Mouse (Mus musculus) limb, embryonic 13.5 days (tissue): ENCODE data around the gene Ptbp1. TPM values are rescaled to one million over a fixed set of nuclear protein-coding genes. Genes with fewer than 3 reads are reported as not detected.

Experiments used
- ATAC-seq: fragments of 200-750 bp; cut with Nextera tagmentation; 2 replicates; pipeline ENCODE4 v1.8.0; 2017; ENCODE audit warnings: low read depth, moderate number of reproducible peaks, moderate TSS enrichment; ENCODE audit not compliant: low FRiP score
- H3K27ac ChIP-seq: fragments of 300-500 bp; sonication (generic); 2 replicates; pipeline ENCODE4 v1.5.1; 2015; ENCODE audit warnings: inconsistent platforms, mild to moderate bottlenecking, moderate library complexity
- H3K27me3 ChIP-seq: fragments of 300-500 bp; sonication (generic); 2 replicates; pipeline ENCODE4 v1.6.1; 2015; ENCODE audit warnings: mild to moderate bottlenecking, inconsistent platforms
- H3K36me3 ChIP-seq: fragments of 300-500 bp; sonication (generic); 2 replicates; pipeline ENCODE4 v1.6.1; 2015; ENCODE audit warnings: inconsistent platforms, mild to moderate bottlenecking, moderate library complexity
- H3K4me1 ChIP-seq: fragments of 300-500 bp; sonication (generic); 2 replicates; pipeline ENCODE4 v1.6.1; 2015; ENCODE audit warnings: inconsistent platforms
- H3K4me2 ChIP-seq: fragments of 300-500 bp; sonication (generic); replicated peaks from 2 replicates; pipeline ENCODE4 v1.6.1; 2015; ENCODE audit warnings: inconsistent platforms, mild to moderate bottlenecking, moderate library complexity
- H3K4me3 ChIP-seq: fragments of 300-500 bp; sonication (generic); 2 replicates; pipeline ENCODE4 v1.5.1; 2015; ENCODE audit warnings: moderate library complexity, mild to moderate bottlenecking, inconsistent platforms
- H3K9ac ChIP-seq: fragments of 300-500 bp; sonication (generic); 2 replicates; pipeline ENCODE4 v1.6.1; 2015; ENCODE audit warnings: mild to moderate bottlenecking, inconsistent platforms
- H3K9me3 ChIP-seq: fragments of 300-500 bp; sonication (generic); 2 replicates; pipeline ENCODE4 v1.6.1; 2016; ENCODE audit warnings: inconsistent platforms
- WGBS: fragments of 180-500 bp; shearing (Covaris S2); methylation state at CpG from one replicate; pipeline ENCODE4 v1.1.7; 2015; 5-methylcytosine and 5-hydroxymethylcytosine counted together
- polyA plus RNA-seq: library from polyadenylated mRNA; unstranded; fragments of >200 nt; fragmentation: Nextera tagmentation; extraction: Ambion mirVana; gene quantifications from 2 replicates; pipeline ENCODE4 v1.2.1, GENCODE M21; 2015

Gene Ptbp1
- polyA plus RNA-seq, 1 experiment from 2014 or later, result 366 TPM

DNA sequence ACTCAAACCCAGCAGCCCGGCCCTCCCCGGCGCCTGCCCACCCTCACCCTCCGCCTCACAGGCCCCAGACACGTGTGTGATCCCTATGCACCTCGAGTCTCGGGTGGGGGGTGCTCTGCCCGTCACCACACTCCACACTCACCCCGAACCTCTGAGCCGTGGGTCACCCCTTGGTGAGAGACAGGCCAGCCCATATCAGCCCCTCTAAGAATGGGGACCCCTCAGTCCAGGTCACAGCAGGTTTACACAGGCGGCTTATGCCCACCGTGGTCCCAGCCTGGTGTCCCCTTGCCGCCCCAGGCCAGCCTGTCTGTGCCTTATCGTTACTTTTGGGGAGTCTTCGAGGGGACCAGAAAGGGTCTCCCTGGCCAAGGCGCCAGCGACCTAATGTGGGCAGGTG, 34.6 kb upstream of the Ptbp1 start:
- WGBS, result 90% methylated on average over 17 of the region's 17 CpGs
- Histone ChIP-seq H3K9me3 (no peaks in the 10 kb centered on the region), H3K4me2 (no peak overlapping the region), H3K9ac (no peak overlapping the region), H3K4me3 (no peak overlapping the region), H3K27ac (no peak overlapping the region), H3K36me3 (peaks cover 52% of the 10 kb centered on the region), H3K4me1 (peaks cover 21% of the 10 kb centered on the region), H3K27me3 (no peaks in the 10 kb centered on the region)
- no peak for ATAC-seq

DNA sequence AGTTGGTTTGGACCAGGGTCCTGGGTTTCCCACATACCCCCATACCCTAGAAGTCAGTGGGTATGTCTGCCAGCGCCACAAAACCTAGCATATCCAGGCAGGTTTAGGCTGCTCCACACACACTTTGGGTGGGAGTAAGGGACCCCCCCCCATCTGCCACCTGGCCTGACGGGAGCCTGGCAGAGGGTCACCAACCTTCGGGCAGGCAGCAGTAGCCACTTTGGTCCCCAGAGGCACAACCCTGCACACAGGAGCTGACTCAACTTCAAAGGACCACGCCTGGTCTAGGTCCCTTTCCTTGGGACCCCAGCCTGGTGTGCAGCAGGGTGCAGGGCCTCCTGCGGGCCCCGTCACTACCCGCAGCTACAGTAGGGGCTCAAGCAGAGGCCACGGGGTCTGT, 34.0 kb upstream of the Ptbp1 start:
- Histone ChIP-seq H3K9me3 (no peaks in the 10 kb centered on the region), H3K36me3 (peaks cover 46% of the 10 kb centered on the region), H3K27ac (no peak overlapping the region), H3K4me1 (peaks cover 21% of the 10 kb centered on the region), H3K27me3 (no peaks in the 10 kb centered on the region), H3K9ac (no peak overlapping the region), H3K4me3 (no peak overlapping the region), H3K4me2 (no peak overlapping the region)
- 81% methylated on average over 8 of the region's 8 CpGs for WGBS
- no peak for ATAC-seq

- no peak within 1 kb of the TSS for H3K27ac ChIP-seq
- H3K27me3 ChIP-seq, result no peaks in the 10 kb centered on the region
- peaks cover 21% of the 10 kb centered on the region for H3K4me1 ChIP-seq
- no peaks in the 10 kb centered on the region for H3K9me3 ChIP-seq
- H3K4me2 ChIP-seq, result no peak within 1 kb of the TSS
- ATAC-seq, result no peak
- no peak within 1 kb of the TSS for H3K9ac ChIP-seq
- peaks cover 41% of the 10 kb centered on the region for H3K36me3 ChIP-seq
- WGBS, result 57% methylated on average over 11 of the region's 11 CpGs
- H3K4me3 ChIP-seq, result no peak within 1 kb of the TSS
Measured at GRCm38 (mm10) chr10:79820782-79821181, 33.4 kb upstream of the Ptbp1 start, which contains the start of gene Misp. Gene Misp (plus strand): TSS chr10:79820989.

DNA sequence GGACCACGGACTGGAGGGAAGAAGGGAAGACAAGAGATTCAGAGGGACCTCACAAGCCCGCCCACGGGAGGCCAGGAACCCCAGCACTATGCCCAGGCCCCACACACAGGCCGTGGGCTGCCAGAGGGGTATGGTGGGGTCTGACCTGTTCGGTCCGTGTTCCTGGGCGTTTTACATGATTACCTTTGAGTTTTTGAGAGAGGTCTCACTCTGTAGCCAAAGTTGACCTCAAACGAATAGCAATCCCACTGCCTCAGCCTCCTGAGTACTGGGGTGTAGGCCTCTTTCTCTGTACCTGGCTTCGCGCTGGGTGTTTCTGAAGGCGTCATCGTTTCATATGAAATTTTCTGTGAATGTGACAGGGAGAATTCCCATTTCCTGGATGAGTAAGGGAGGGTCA, 32.5 kb upstream of the Ptbp1 start:
- 86% methylated on average over 12 of the region's 12 CpGs for WGBS
- no peak overlapping the region for H3K9ac ChIP-seq
- no peak overlapping the region for H3K27ac ChIP-seq
- no peaks in the 10 kb centered on the region for H3K9me3 ChIP-seq
- H3K4me1 ChIP-seq, result peaks cover 21% of the 10 kb centered on the region
- ATAC-seq, result no peak
- H3K36me3 ChIP-seq, result peaks cover 31% of the 10 kb centered on the region
- no peaks in the 10 kb centered on the region for H3K27me3 ChIP-seq
- no peak overlapping the region for H3K4me3 ChIP-seq
- no peak overlapping the region for H3K4me2 ChIP-seq

- Histone ChIP-seq H3K27ac (no peak overlapping the region), H3K27me3 (no peaks in the 10 kb centered on the region), H3K4me3 (no peak overlapping the region), H3K4me1 (peaks cover 21% of the 10 kb centered on the region), H3K4me2 (peak overlapping the region; percentile 45), H3K9ac (peak overlapping the region; percentile 58), H3K9me3 (no peaks in the 10 kb centered on the region), H3K36me3 (peaks cover 25% of the 10 kb centered on the region)
- 31% methylated on average over 17 of the region's 17 CpGs for WGBS
- peak; percentile 17; the same call in 1 of the 2 replicates for ATAC-seq
Measured at GRCm38 (mm10) chr10:79822372-79822771, 31.9 kb upstream of the Ptbp1 start.

DNA sequence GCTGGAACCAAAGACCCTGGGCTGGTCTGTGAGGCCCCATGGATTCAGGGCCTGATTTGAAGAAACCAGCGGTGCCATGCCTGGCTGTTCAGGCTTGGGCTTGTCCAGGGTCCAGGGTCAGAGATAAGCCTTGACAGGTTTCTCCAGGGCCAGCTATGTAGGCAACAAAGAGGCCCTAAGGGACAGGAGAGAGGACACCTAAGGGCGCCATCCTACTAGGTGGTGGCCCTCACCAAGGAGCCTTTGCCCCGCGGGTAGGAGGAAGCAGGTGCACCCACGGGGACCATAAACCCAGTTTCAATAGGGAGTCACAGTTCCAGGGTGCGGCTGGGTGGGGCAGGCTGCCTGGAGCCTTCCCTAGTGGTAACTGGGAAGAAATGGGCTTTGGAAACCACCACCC, 31.2 kb upstream of the Ptbp1 start:
- Histone ChIP-seq H3K27ac (peak overlapping the region; percentile 44; the same call in 1 of the 2 replicates), H3K4me1 (peaks cover 21% of the 10 kb centered on the region), H3K9me3 (no peaks in the 10 kb centered on the region), H3K36me3 (peaks cover 25% of the 10 kb centered on the region), H3K4me3 (no peak overlapping the region), H3K9ac (peak overlapping the region; percentile 2; the same call in 1 of the 2 replicates), H3K4me2 (no peak overlapping the region; the same call in 1 of the 2 replicates), H3K27me3 (no peaks in the 10 kb centered on the region)
- 70% methylated on average over 6 of the region's 6 CpGs for WGBS
- ATAC-seq, result no peak

DNA sequence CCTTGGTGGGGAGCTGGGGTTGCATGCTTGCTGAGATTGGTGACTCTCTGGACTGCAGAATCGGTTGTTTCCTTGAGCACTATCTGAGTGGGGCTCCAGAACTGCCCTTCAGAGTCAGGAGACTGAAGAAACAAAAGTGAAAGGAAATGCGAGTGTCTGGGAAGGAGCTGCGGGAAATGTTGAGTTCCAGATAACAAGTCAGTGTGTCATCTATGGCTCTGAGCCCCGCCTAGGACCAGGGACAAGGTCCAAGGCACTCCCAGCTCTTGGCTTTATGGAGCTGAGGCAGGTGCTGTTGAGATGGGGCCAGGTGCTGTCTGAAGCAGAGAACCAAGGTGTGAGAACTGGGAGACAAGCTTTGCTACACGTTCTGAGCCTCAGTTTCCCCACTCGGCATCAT, 29.8 kb upstream of the Ptbp1 start:
- 65% methylated on average over 6 of the region's 6 CpGs for WGBS
- no peak overlapping the region for H3K4me2 ChIP-seq
- no peak overlapping the region for H3K9ac ChIP-seq
- no peak overlapping the region for H3K4me3 ChIP-seq
- H3K4me1 ChIP-seq, result peaks cover 21% of the 10 kb centered on the region
- H3K9me3 ChIP-seq, result no peaks in the 10 kb centered on the region
- no peaks in the 10 kb centered on the region for H3K27me3 ChIP-seq
- H3K27ac ChIP-seq, result no peak overlapping the region
- H3K36me3 ChIP-seq, result peaks cover 17% of the 10 kb centered on the region
- no peak for ATAC-seq

DNA sequence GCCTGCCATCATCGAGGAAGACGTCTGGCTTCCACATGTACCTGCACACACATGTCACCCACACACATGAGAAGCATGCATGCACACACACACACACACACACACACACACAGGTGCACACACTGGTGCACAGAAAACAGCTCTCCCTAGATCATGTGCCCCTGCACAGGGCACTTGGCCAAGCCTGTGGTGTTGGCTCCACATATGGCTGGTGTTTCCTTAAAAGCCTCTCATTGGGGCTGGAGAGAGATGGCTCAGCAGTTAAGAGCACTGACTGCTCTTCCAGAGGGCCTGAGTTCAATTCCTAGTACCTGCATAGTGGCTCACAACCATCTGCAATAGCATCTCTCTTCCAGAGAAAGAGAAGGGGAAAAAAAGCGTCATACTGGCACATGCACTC, 22.6 kb upstream of the Ptbp1 start:
- Histone ChIP-seq H3K9me3 (no peaks in the 10 kb centered on the region), H3K4me1 (peaks cover 13% of the 10 kb centered on the region; the same call in 1 of the 2 replicates), H3K36me3 (no peaks in the 10 kb centered on the region), H3K27me3 (no peaks in the 10 kb centered on the region), H3K4me3 (no peak overlapping the region), H3K4me2 (no peak overlapping the region), H3K27ac (no peak overlapping the region), H3K9ac (no peak overlapping the region)
- WGBS, result 76% methylated on average over 3 of the region's 3 CpGs
- ATAC-seq, result no peak

DNA sequence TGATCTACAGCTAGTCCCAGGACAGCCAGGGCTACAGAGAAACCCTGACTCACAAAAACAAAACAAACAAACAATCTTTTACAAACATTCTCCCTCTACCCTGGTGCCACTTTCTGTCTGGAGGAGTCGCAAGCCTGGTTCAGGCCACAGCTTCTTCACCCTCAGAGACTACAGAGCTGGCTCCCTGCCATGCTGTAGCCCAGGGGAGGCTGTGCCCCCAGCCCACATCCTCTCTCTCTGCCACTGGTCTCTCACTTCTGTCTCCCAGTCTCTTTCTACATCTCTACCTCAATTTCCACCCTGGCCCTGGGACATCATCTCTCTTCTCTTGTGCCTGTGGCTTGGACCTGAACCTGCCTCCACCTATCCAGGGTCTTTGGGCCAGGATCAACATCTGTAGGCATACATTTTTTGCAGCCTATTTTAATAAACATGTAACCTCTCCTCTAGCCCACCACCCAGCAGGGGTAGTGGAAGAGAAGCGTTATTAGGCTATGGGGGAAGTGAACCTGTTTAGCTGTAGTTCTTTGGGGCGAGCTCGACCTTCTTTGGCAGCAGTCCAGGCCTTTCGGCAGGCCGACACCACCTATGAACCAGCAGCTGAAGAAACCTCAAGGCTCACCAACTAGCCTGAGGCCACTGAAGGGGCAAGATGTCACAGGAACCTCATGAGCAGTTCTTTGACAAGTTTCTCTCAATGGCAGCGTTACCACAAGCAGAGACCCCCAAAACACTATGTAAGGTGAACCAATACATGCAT, 22.0 kb upstream of the Ptbp1 start:
- no peak overlapping the region for H3K9ac ChIP-seq
- H3K4me1 ChIP-seq, result peaks cover 13% of the 10 kb centered on the region; the same call in 1 of the 2 replicates
- no peak overlapping the region for H3K27ac ChIP-seq
- H3K27me3 ChIP-seq, result no peaks in the 10 kb centered on the region
- WGBS, result 60% methylated on average over 7 of the region's 7 CpGs
- no peak overlapping the region for H3K4me2 ChIP-seq
- H3K9me3 ChIP-seq, result no peaks in the 10 kb centered on the region
- H3K4me3 ChIP-seq, result no peak overlapping the region
- no peaks in the 10 kb centered on the region for H3K36me3 ChIP-seq
- ATAC-seq, result no peak

GRCm38 (mm10) chr10:79832786-79833181, 21.4 kb upstream of the Ptbp1 start:
- Histone ChIP-seq H3K27me3 (no peaks in the 10 kb centered on the region), H3K36me3 (no peaks in the 10 kb centered on the region), H3K9me3 (no peaks in the 10 kb centered on the region), H3K9ac (no peak overlapping the region), H3K27ac (no peak overlapping the region), H3K4me1 (peaks cover 13% of the 10 kb centered on the region; the same call in 1 of the 2 replicates), H3K4me2 (no peak overlapping the region), H3K4me3 (no peak overlapping the region)
- WGBS, result 76% methylated on average over 9 of the region's 9 CpGs
- ATAC-seq, result no peak

GRCm38 (mm10) chr10:79834769-79835398, 19.3 kb upstream of the Ptbp1 start:
- H3K27me3 ChIP-seq, result no peaks in the 10 kb centered on the region
- peak; percentile 51 for ATAC-seq
- H3K4me1 ChIP-seq, result peaks cover 13% of the 10 kb centered on the region; the same call in 1 of the 2 replicates
- H3K36me3 ChIP-seq, result no peaks in the 10 kb centered on the region
- WGBS, result 19% methylated on average over 9 of the region's 9 CpGs
- no peaks in the 10 kb centered on the region for H3K9me3 ChIP-seq
- no peak overlapping the region for H3K4me2 ChIP-seq
- H3K9ac ChIP-seq, result no peak overlapping the region
- H3K27ac ChIP-seq, result no peak overlapping the region
- H3K4me3 ChIP-seq, result no peak overlapping the region

- H3K4me2 ChIP-seq, result no peak overlapping the region
- peaks cover 18% of the 10 kb centered on the region for H3K4me1 ChIP-seq
- H3K4me3 ChIP-seq, result no peak overlapping the region
- WGBS, result 93% methylated on average over 3 of the region's 3 CpGs
- H3K36me3 ChIP-seq, result no peaks in the 10 kb centered on the region
- H3K9ac ChIP-seq, result no peak overlapping the region
- no peaks in the 10 kb centered on the region for H3K27me3 ChIP-seq
- H3K27ac ChIP-seq, result no peak overlapping the region
- no peak for ATAC-seq
- no peaks in the 10 kb centered on the region for H3K9me3 ChIP-seq
Measured at GRCm38 (mm10) chr10:79836918-79837317, 17.3 kb upstream of the Ptbp1 start.
